Mouse (Mus musculus) thymus, adult 2 months (tissue): ENCODE data around the gene She.

Source experiments
- CTCF ChIP-seq: fragments of 200-500 bp; IDR thresholded peaks from 2 replicates; pipeline ENCODE4 v1.5.1; 2012; ENCODE audit warnings: mild to moderate bottlenecking, control low read depth, low read length, moderate library complexity, borderline replicate concordance; ENCODE audit not compliant: control insufficient read depth, poor library complexity, insufficient read depth; ENCODE audit errors: extremely low read depth
- POLR2A ChIP-seq: fragments of 200-500 bp; IDR thresholded peaks from 2 replicates; pipeline ENCODE4 v1.6.1; 2012; ENCODE audit warnings: mild to moderate bottlenecking, low read length, control low read depth, moderate library complexity; ENCODE audit not compliant: control insufficient read depth, poor library complexity, insufficient read depth; ENCODE audit errors: extremely low read depth

DNA sequence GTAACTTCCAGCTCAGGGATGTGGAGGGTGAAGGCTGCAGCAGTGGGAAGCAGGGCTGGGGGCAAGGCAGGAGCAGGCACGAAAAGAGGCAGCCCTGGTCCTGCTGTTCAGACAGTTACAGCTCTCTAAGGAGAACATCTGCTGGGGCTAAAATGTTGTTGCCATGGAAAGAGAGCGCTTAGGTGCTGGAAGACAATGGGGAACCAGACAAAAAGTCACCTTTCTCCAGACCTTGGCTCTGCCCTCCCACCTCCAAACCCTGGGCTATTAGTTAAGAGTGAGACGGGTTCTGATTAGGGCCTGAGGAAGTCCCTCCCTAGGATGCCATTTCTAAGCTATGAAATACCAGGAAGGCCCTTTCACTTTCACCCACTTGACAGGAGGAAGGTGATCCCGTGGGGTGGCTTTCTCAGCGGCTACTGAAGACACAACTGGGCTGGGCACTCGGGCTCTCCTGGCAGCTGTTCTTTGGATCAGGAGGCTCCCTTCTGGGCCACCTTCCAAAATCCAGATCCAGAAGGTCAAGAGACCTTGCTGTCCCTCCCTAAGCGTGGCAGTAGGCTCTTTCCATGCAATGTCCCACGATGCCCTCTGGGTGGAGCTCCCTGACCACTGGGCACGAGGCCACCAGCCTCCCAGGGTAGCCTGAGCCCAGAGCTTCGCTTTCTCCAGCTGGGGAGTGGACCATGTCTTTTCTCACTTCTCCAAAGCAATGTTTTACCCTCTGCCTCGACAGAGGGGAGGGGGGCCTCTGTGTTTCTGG is 46.0 kb upstream of the She start:
- TF ChIP-seq CTCF (0 out of 2 replicates have a peak, but pooled peaks have one; percentile 25), POLR2A (no peak)
